Mouse (Mus musculus): ENCODE measurements at regions not wholly inside any gene's neighbourhood (a gene's known extent, or its start where the extent isn't known, plus 50 kb on each side); places are given as distances from the start of the nearest gene placed in this dataset.

DNA sequence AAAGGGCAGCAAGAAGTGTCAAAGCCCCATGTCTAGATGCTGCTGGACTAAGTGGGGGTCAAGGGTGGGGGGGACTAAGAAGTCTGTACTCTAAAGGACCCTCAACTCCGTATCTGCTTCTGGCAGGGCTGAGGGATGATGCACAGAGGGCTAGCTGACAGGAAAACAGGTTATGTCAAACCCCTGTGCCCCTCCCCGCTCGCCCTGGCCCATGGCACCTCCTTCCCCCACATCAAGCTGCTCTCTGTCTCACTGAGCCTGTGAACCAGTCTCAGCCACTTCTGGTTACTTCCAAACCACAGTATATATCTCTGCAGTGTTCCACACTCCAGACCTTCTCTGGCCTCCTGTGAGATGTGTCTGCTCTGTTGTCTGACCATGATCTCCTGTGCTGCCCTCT is 63.8 kb upstream of the Ubl3 start:
- DNase-seq (ENCODE audit: low spot score in 2 of 2) = no peak

DNA sequence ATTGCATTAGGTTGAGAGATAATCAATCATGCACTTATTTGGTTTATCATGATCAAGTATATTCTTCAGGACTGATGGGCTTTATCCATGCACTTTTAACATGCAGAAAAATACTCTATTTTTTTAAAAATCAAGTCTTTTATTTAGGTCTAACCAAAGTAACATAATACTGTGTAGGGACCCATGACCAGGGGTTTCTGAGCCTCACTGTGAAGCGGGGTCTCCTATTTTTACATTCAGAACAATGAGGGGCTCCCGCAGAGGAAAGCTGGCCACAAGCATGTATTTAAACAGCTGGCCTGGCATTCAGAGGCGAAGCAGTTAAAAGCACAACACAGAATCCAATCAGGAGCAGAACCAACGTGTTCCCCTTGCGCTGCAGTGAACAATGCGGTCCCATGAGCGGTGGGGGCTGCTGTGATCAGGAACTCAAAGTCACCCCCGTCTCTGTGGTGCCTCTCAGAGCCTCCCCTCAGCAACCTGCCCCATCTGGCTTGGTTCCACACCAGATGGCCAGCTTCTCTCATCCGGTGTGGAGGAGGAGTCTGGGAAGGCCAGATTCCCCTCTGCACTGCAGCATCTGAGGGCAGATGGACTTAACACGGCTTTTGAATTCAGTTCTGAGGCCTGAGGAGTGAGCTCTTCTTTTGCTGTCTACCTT is 63.2 kb upstream of the Ubl3 start:
- DNase-seq (ENCODE audit: low spot score in 2 of 2) = peak in 1 of 2 experiments; percentile 11

DNA sequence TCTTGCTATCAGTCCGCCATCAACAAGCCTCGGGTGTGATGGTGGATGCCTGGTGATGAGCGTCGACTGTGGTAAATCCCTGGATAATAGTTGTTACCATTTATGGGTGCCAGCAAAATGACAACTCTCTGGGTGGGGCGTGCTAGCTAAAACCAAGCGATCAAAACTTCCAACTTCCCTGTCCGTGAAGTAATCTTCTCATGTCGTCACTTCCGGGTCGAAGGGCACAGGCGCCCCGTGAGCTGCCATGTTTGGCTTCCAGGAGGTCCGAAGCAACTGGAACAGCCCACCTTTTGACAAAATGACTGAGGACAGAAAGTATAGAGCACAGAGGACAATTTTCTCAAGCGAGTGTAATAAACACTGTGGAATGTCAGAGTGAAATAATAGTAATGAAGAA is 62.5 kb upstream of the Ubl3 start:
- DNase-seq (ENCODE audit: low spot score in 2 of 2) = no peak

DNA sequence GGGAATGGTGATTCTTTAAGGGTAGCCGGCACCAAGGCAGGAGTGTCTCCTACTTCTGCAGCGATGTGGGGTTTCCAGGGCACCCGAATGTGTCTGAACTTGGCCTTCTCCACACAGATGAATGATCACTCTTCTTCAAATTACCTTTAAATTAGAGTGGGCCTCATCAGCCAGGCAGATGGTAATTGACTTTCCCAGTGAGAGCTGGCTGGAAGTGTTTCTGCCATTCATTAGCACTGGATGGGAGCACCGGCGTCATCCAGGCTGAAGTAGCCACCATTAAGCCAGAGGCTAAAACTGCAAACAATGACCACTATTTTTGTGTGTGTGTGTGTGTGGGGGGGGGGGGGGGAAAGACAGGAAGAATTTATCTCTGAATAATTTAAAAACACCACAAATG is 58.7 kb upstream of the Ubl3 start:
- no peak for DNase-seq (ENCODE audit: low spot score in 2 of 2)

DNA sequence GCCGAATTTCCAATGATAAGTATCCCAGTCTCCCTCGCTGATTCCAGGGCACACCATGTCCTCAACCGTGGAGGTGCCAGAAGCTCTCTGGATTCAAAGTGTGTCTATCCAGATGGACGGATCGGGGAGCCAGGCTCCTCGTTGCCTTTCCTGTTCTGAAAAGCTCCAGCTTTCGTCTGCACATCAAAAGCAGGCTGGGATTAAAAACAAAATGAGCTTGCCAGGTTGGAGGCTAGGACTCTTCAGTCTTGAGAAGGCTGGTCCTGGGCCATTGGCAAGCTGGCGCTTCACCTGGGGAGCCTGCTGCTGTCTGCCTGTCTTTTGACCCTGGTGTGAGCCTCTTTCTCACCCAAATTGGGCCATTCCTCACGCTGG is 56.9 kb upstream of the Ubl3 start:
- no peak for DNase-seq (ENCODE audit: low spot score in 2 of 2)

DNA sequence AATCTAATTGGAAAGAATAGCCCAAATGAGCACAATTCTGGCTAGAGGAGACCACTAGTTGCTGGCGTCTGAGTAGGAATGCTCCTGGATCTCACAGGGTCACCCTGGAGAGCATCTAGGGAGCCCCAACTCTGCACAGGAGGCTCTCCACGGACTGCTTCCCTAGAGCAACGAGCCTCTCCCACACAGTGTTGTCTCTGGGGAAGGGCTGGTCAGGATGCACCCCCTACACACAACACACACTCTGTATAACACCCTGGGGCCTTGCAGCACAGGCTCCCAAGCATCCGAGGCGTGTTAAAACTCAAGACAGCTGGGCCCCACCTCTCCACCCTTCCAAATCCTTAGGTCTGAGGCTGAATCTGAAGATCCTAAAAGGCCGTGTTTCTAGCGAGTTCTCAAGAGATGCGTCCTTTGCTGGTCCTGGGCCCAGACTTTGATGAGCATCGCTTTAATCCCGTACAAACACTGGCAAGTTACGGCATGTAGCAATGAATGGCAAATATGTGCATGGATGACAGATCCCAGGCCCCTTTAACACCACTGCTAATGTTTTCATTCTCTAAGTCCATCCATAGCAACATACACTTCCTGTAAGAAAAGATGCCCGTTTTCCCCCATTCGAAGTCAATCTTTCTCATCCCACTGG is 56.4 kb upstream of the Ubl3 start:
- no peak for DNase-seq (ENCODE audit: low spot score in 2 of 2)

DNA sequence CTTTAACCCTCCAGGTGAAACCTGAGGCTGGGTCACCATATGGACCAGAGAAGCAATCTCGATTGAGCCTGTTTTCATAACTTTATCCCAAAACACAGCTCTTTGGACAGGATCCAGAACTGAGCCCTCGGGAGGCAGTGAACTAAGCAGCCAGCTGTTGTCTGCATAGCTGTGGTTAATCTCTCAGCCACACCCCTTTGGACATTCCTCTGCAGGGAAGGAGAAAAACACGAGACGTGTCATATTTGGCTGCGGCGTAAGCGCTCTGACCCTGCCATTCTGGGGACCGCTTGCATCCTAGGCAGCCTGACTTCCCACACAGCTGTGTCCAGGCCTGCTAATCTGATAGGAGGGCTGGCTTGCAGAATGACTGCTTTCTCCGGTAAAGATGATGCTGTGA is 55.6 kb upstream of the Ubl3 start:
- DNase-seq (ENCODE audit: low spot score in 2 of 2) = no peak

DNA sequence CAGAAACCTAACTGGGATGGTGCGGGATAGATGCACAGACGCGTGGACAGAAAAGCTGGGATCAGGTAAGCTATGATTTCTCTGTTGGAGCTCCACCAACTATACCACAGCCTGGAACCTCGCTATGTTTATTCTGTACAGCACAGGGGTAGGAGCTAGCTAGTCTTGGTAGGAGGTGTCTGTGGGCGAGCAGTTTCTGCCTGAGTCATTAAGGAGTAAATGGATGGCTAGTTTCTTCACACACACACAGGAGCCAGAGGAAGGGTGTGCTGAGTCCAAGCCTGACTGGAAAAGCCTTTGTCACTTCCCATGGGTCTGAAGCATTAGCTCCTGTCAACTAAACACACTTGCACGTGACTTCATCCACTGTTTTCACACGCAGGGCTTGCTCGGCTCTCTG is 53.1 kb upstream of the Ubl3 start:
- DNase-seq (ENCODE audit: low spot score in 2 of 2) = no peak

All from frontal cortex, postnatal 36 days (tissue).